ENCODE assay signal across 9 mouse cellular contexts in the genomic region with DNA sequence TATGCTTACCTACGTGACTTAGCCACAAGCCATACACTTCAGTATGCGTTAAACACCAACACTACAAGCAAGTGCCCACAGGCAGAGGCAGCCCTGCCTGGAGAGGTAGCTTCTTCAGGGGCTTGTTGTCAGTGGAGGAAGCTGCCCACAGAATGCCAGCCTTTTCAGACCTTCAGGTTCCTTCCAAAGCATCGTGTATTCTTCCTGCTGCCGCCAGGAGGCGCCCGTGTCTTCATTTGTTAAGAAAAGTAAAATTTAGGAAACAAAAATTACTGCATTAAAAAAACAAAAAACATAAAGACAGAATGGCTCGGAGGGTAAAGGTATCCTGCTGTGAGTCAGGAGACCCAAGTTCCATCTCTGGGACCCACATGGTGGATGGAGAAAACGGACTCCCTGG. TPM values are rescaled to one million over a fixed set of nuclear protein-coding genes. Genes with fewer than 3 reads are reported as not detected.
A peak's percentile ranks its signal among the peaks of the same experiment; 100 is the strongest.
DNase-seq lines count a peak whose midpoint lies in the region; ATAC-seq and TF ChIP-seq lines count a peak whose summit lies in the region.
"Had no signal": no experiment of that assay in that cellular context is flagged by ENCODE, and none has a peak within 500 bp of the region (broad histone marks: within the 10 kb centered on the region; RNA-seq: fewer than 3 reads in every experiment).

No protein-coding gene starts in this region.

- no peak for TF ChIP-seq POLR2A in thymus, adult 2 months (IDR thresholded peaks at IDR 0.05; ENCODE audit: control insufficient read depth, extremely low read depth, insufficient read depth, low read length, poor library complexity)

- H3K27ac ChIP-seq in thymus, adult 2 months (ENCODE audit: control insufficient read depth, insufficient read depth, low read length): no peak overlapping the region
- no peak overlapping the region for H3K27ac ChIP-seq in liver, embryonic 14.5 days
- H3K27ac ChIP-seq: lung, embryonic 15.5 days had no signal

- no peaks in the 10 kb centered on the region for H3K27me3 ChIP-seq in thymus, adult 2 months (ENCODE audit: control insufficient read depth, insufficient read depth, low read length)
- H3K27me3 ChIP-seq in liver, embryonic 14.5 days (ENCODE audit: control insufficient read depth, insufficient read depth, low read length): no peaks in the 10 kb centered on the region

- ATAC-seq in erythroid progenitor cell, adult 5-6 weeks (replicated peaks; ENCODE audit: low FRiP score, poor library complexity, severe bottlenecking): 0 out of 2 replicates have a peak, but pooled peaks have one; percentile 52
- ATAC-seq in liver, embryonic 14.5 days (ENCODE audit: insufficient read depth): no peak

- no peak overlapping the region for H3K9ac ChIP-seq in liver, embryonic 14.5 days (replicated peaks)
- H3K9ac ChIP-seq: lung, embryonic 15.5 days had no signal

- H3K4me3 ChIP-seq in thymus, adult 2 months (ENCODE audit: control insufficient read depth, insufficient read depth, low read length): no peak overlapping the region
- H3K4me3 ChIP-seq in liver, embryonic 14.5 days (ENCODE audit: insufficient read depth in 1 of 2, low read depth in 2 of 2, low read length in 2 of 2): no peak overlapping the region
- H3K4me3 ChIP-seq: lung, embryonic 15.5 days had no signal

- peak; percentile 35 to 67 for DNase-seq in heart, postnatal 10 days
- no peak for DNase-seq in heart, postnatal 25 days (ENCODE audit: low spot score)
- DNase-seq in thymus, adult 2 months: peak; percentile 43
- DNase-seq in thymus, adult 18-20 months: no peak
- peak; percentile 66 for DNase-seq in c-Kit-positive CD71-negative TER-119-negative erythroid progenitor cells, embryonic 14.5 days (ENCODE audit: low read depth)
- peak; percentile 23 to 38 (median 30) for DNase-seq in liver, embryonic 14.5 days (ENCODE audit: low read depth in 3 of 3, low spot score in 3 of 3)
- DNase-seq in telencephalon, adult 2 months (ENCODE audit: low read depth, low spot score): peak; percentile 51

- intact Hi-C loops in heart, postnatal 10 days (cut with DNase I): loop anchor here (1.0 to 10.0 kb wide), 3 partner anchors 66 to 271 kb away; no protein-coding TSS in a partner anchor
- intact Hi-C loops in heart, postnatal 25 days (cut with DNase I): loop anchor here (1.0 to 10.0 kb wide), 3 partner anchors 66 to 263 kb away; no protein-coding TSS in a partner anchor

- peak; percentile 55; the same call in 1 of the 2 replicates for TF ChIP-seq CTCF in thymus, adult 2 months (IDR thresholded peaks at IDR 0.05; ENCODE audit: borderline replicate concordance, control insufficient read depth, extremely low read depth, insufficient read depth, low read length, poor library complexity)
- peak; percentile 77 for TF ChIP-seq CTCF in liver, embryonic 14.5 days (IDR thresholded peaks at IDR 0.05; ENCODE audit: low read depth)

- H3K9me3 ChIP-seq in liver, embryonic 14.5 days (ENCODE audit: control insufficient read depth, low read length): no peaks in the 10 kb centered on the region
- H3K9me3 ChIP-seq: lung, embryonic 15.5 days had no signal

- H3K4me1 ChIP-seq in thymus, adult 2 months (replicated peaks; ENCODE audit: control insufficient read depth, insufficient read depth, low read length): no peaks in the 10 kb centered on the region
- H3K4me1 ChIP-seq in liver, embryonic 14.5 days (replicated peaks; ENCODE audit: control insufficient read depth in 2 of 2, insufficient read depth in 2 of 2, low read length in 1 of 2): no peaks in the 10 kb centered on the region
- H3K4me1 ChIP-seq: lung, embryonic 15.5 days had no signal

- 27% methylated on average over 8 of the region's 8 CpGs for WGBS in thymus, adult 2 months
- 17% methylated on average over 8 of the region's 8 CpGs for WGBS in liver, embryonic 14.5 days (ENCODE audit: insufficient replicate concordance)

- no peak overlapping the region for H3K4me2 ChIP-seq in liver, embryonic 14.5 days (ENCODE audit: low read depth)
- H3K4me2 ChIP-seq: lung, embryonic 15.5 days had no signal

- H3K36me3 ChIP-seq in thymus, adult 2 months (ENCODE audit: control insufficient read depth, insufficient read depth, low read length): no peaks in the 10 kb centered on the region
- no peaks in the 10 kb centered on the region for H3K36me3 ChIP-seq in liver, embryonic 14.5 days (replicated peaks; ENCODE audit: control insufficient read depth, insufficient read depth, low read depth)
- H3K36me3 ChIP-seq: lung, embryonic 15.5 days had no signal

- no peak for TF ChIP-seq EP300 in liver, embryonic 14.5 days (IDR thresholded peaks at IDR 0.05; ENCODE audit: low read depth)

RNA-seq across cellular contexts. Expression of a gene that starts 21.5 kb away (rescaled TPM):
- total RNA-seq in heart, postnatal 10 days (2021): 10 to 100 TPM; 10.0 to 14.3 TPM
- 10 to 100 TPM in 1 of 2 experiments, 1 to 10 TPM in 1; 9.2 to 10.3 TPM for total RNA-seq in heart, postnatal 25 days (2021)
- 63.1 and 65.3 TPM in 2 replicates for polyA plus RNA-seq in thymus, adult 2 months (2012; rRNA removed)
- 12.6 and 15.9 TPM in 2 replicates for total RNA-seq in erythroid progenitor cell, adult 5-6 weeks (2015; ENCODE audit: low replicate concordance)
- 3.3 and 24.4 TPM in 2 replicates for total RNA-seq in erythroid progenitor cell, adult 5-6 weeks (2017; ENCODE audit: low replicate concordance)
- polyA plus RNA-seq in liver, embryonic 14.5 days (2012; rRNA removed): 3.6 and 5.5 TPM in 2 replicates
- 5.0 and 7.1 TPM in 2 replicates for polyA plus RNA-seq in liver, embryonic 14.5 days (2014; fragmentation: Nextera tagmentation; extraction: Ambion mirVana)

RNA-seq across cellular contexts. Expression of a gene that starts 34.6 kb away (rescaled TPM):
- total RNA-seq in heart, postnatal 10 days (2021): 10 to 100 TPM; 15.5 to 16.0 TPM
- 10 to 100 TPM; 10.2 to 10.3 TPM for total RNA-seq in heart, postnatal 25 days (2021)
- polyA plus RNA-seq in thymus, adult 2 months (2012; rRNA removed): 89.6 and 107 TPM in 2 replicates
- 6.7 and 7.2 TPM in 2 replicates for total RNA-seq in erythroid progenitor cell, adult 5-6 weeks (2015; ENCODE audit: low replicate concordance)
- 3.6 and 4.8 TPM in 2 replicates for total RNA-seq in erythroid progenitor cell, adult 5-6 weeks (2017; ENCODE audit: low replicate concordance)
- 15.6 and 17.2 TPM in 2 replicates for polyA plus RNA-seq in liver, embryonic 14.5 days (2012; rRNA removed)
- 27.1 and 28.7 TPM in 2 replicates for polyA plus RNA-seq in liver, embryonic 14.5 days (2014; fragmentation: Nextera tagmentation; extraction: Ambion mirVana)

RNA-seq across cellular contexts. Expression of a gene that starts 42.2 kb away (rescaled TPM):
- total RNA-seq in heart, postnatal 10 days (2021): 100 to 1,000 TPM; 222 to 230 TPM
- 100 to 1,000 TPM; 227 to 240 TPM for total RNA-seq in heart, postnatal 25 days (2021)
- 159 and 193 TPM in 2 replicates for polyA plus RNA-seq in thymus, adult 2 months (2012; rRNA removed)
- total RNA-seq in erythroid progenitor cell, adult 5-6 weeks (2015; ENCODE audit: low replicate concordance): 57.3 and 58.3 TPM in 2 replicates
- total RNA-seq in erythroid progenitor cell, adult 5-6 weeks (2017; ENCODE audit: low replicate concordance): 39.9 and 46.1 TPM in 2 replicates
- 95.7 and 127 TPM in 2 replicates for polyA plus RNA-seq in liver, embryonic 14.5 days (2012; rRNA removed)
- 261 and 262 TPM in 2 replicates for polyA plus RNA-seq in liver, embryonic 14.5 days (2014; fragmentation: Nextera tagmentation; extraction: Ambion mirVana)

RNA-seq across cellular contexts. Expression of a gene that starts 54.8 kb away (rescaled TPM):
- total RNA-seq in heart, postnatal 10 days (2021): 10 to 100 TPM; 10.5 to 11.3 TPM
- 1 to 10 TPM; 8.2 to 8.8 TPM for total RNA-seq in heart, postnatal 25 days (2021)
- 53.0 and 59.0 TPM in 2 replicates for polyA plus RNA-seq in thymus, adult 2 months (2012; rRNA removed)
- 1.7 and 2.2 TPM in 2 replicates for total RNA-seq in erythroid progenitor cell, adult 5-6 weeks (2015; ENCODE audit: low replicate concordance)
- 1.9 and 2.6 TPM in 2 replicates for total RNA-seq in erythroid progenitor cell, adult 5-6 weeks (2017; ENCODE audit: low replicate concordance)
- polyA plus RNA-seq in liver, embryonic 14.5 days (2012; rRNA removed): 1.9 and 2.1 TPM in 2 replicates
- polyA plus RNA-seq in liver, embryonic 14.5 days (2014; fragmentation: Nextera tagmentation; extraction: Ambion mirVana): 0.74 and 1.4 TPM in 2 replicates

Comparison
In these comparisons a context has a peak if more than half of its experiments do, and no peak if none do; other contexts are left out.
1. DNase-seq: peak in heart, postnatal 10 days (2 of 2), thymus, adult 2 months (single experiment), c-Kit-positive CD71-negative TER-119-negative erythroid progenitor cells, embryonic 14.5 days (single experiment), liver, embryonic 14.5 days (3 of 3) and telencephalon, adult 2 months (single experiment); none in heart, postnatal 25 days (single experiment) and thymus, adult 18-20 months (0 of 2).